Mouse (Mus musculus) c-Kit-positive CD71-negative TER-119-negative erythroid progenitor cells, embryonic 14.5 days (primary cell): Measurements from ENCODE around the gene Sat2.
A peak's percentile ranks its signal among the peaks of the same experiment; 100 is the strongest.

Experiments
- DNase-seq: peaks from one replicate; pipeline ENCODE4 v3.0.0-alpha.2; 2013; ENCODE audit warnings: low read depth

Sat2 gene

DNA sequence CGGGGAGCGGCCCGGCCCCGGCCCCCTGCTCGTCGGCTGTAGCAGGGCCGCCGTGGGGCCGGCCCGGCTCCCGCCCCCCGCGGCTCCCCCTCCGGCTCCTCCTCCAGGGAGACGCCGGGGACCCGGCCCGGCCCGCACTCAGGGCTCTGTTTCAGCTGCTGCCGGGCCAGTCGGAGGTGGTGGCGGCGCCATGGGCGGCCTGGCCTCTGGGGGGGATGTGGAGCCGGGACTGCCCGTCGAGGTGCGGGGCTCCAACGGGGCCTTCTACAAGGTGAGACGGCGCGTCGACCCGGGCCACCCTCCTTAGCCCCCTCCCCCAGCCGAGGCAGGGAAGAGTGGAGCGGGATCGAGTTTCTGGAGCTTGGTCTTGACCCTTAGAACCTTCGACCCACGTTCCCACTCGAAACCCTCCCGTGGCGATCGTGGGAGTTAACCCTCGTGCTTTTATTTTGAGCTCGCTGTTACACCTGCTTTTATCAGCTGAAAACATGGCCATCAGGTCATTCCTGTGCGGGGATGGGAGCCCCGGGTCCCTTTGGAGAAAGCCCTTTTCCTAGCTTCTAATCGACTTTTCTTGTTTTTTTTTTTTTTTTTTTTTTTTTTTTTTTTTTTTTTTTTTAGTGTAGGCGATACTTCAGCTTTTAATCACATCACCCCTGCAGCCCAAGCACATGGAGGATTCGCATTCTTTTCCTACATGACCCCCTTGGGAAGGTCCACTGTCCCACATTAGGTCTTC, 11.5 kb downstream of the Sat2 start:
- DNase-seq: no peak

DNA sequence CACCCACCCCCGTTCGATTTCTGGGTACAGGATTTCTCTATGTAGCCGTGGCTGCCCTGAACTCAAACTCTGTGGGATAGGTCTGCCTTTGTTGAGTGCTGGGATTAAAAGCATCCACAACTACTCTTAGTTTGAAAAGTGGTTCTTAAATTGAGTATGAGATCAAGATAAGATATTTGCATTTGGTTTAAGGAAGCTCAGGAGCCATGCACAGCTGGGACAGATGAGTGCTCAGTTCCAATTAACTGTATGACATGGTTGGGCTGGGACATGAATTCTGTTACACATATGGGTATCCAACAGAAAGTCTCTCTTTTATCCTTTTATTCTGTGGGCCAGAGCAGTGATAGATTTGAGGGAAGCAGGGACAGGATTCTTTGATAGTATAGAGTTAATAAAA, 13.6 kb downstream of the Sat2 start:
- DNase-seq: no peak

- DNase-seq: no peak
Observed at GRCm38 (mm10) chr11:69645860-69646259, 24.0 kb downstream of the Sat2 start.

GRCm38 (mm10) chr11:69653399-69653798, 31.6 kb downstream of the Sat2 start:
- DNase-seq: no peak

DNA sequence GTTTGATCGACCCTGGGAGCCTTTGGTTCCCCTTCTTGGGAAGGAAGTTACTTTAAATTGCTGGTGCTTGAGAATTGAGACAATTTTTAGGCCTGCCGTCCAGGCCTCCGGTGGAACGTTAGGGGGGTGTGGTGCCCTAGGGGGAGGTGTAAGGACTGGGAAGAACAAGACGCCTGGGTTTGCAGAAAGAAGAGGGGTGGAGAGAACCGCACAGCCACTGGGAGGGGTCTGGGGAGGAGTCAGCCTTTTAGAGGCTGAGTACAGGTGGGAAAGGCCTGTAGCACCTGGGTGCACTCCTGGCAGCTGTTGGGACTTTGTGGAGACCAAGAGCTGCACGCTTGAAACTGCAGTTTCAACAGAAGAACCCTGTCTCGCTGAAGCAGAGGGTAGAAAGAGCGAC, 32.9 kb downstream of the Sat2 start:
- DNase-seq: no peak

- DNase-seq: peak; percentile 62
Observed at GRCm38 (mm10) chr11:69655264-69656064, 33.6 kb downstream of the Sat2 start, which contains the start of gene Sox15. Sox15 (plus strand) TSS chr11:69655314.

DNA sequence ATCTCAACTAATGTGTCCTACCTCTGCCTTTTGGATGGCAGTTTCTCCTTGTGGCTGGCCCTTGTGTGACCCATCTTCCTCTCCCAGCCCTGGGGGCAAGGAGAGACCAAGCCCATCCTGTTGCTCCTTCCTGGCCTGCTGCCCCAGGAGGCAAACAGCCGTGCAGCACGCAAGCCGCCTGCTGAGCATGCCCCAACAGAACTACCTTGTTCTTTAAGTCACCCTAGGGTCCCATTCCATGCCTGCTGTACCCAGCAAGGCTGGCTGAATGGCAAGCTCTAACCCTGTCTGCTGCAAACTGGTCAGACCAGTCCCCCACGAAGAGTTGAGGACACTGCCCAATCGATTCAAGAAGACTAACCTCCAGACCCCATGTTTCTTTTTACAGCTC, 34.2 kb downstream of the Sat2 start:
- no peak for DNase-seq

DNA sequence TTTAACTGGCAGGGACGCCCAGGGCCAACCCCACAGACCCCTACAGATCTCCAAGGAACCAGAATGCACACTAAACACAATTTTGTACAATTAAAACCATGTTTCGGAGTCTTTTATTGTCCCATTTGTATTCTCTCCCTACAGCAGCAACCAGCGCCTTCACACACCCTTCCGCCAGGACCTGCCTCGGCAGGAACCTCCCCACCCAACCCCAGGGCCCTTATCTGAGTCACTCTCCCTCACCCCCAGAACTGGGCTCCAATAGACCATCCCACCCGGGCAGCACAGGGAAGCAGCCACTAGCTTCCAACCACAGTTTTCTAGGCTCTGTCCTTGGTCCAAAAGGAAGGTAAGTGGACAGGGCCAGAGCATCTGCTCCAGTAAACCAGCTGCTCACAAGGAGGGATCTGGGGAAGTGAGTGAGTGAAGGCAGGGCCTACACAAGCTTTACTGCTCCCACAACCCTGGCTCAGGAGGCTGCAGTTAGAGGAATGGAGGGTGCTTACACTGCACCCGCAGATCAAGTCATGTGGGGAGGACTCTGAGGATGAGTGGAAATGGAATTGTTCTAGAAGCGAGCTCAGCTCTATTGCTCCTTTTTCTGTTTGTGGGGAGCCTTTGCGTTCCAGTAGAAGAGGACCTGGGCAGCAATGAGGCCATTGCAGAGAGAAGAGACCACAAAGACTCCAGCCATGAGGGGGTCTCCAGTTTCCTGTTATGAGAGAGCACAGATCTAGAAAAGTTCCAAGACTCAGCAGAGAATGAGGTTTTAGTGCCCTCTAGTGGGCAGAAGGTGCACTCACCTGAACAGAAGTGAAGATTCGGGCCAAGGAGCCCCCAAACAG, 35.0 kb downstream of the Sat2 start:
- no peak for DNase-seq

GRCm38 (mm10) chr11:69657462-69657881, 35.6 kb downstream of the Sat2 start:
- no peak for DNase-seq

DNA sequence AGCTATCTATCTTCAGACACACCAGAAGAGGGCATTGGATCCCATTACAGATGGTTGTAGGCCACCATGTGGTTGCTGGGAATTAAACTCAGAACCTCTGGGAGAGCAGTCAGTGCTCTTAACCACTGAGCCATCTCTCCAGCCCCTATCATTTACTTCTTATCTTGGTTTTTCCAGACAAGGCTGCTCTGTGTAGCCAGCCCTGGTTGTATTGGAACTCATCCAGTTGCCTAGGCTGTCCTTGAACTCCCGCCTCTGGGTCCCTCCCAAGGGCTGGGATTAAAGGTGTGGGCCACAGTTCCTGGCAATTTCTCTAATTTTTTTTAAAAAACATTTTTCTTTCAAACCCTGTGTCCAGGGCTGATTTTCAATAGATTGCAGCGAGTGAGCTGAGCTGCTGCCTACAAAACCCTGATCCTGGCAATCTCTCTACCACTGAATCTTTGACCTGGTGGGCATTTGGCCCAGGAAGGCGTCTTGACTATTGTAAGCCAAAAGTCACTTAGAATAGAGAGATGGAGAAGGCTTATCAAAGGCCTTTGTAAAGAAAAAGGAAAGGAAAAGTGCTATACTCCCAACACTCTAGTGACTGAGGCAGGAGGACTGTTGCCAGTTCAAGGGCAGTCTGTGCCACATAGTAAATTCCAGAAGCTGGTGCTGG, 39.5 kb downstream of the Sat2 start:
- no peak for DNase-seq

GRCm38 (mm10) chr11:69662213-69662966, 40.6 kb downstream of the Sat2 start, which contains the start of gene Mpdu1:
Mpdu1 (minus strand) TSS chr11:69662642.
- DNase-seq: peak; percentile 93

DNA sequence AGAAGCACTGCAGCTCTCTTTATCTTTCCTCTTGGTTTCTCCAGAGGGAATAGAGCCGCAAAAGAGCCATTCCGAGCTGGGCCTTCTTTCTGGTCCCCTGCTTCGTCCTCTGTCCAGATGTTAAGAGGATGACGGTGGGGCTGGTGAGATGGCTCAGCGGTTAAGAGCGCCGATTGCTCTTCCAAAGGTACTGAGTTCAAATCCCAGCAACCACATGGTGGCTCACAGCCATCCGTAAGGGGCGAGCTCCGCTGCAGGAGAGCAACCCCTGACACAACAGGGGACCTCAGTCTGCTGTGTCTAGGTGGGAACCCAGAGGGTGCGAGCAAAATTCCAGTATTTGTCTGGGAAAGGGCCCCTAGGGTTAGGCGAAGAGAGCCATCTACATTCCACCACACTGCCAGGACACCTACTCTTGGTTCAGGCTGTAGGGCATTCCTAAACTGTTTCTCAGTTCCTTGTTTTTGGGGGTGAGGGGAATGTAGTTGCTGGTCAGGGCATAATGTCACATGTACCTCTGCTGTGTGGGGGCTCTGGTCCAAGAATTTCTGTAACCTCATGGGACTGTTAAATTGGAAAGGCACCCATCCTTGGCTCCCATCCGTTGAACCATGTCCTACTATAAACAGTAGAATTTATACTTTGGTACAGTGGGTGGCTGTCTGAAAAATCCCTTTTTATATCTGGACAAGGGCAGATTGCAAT, 41.3 kb downstream of the Sat2 start:
- no peak for DNase-seq

GRCm38 (mm10) chr11:69663795-69664194, 42.0 kb downstream of the Sat2 start:
- DNase-seq: no peak

DNA sequence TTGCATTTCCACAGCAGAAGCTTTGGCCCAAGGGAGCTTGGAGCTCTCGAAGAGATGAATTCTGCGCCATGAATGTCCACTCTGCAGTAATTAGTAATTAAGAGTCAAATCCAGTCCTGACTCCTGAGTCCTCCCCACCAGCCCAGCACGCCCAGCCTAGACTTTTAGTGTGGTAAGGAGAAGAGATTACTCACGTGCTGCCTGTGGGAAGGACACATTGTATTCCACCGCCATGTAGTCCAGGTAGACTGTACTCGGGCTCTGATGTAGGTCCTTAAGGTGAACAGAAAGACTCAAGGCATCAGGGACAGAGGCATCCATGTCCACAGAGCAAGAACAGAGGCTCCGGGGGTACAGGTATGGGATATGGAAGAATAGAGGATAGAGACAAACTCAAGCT, 43.0 kb downstream of the Sat2 start:
- no peak for DNase-seq

- DNase-seq: no peak
Observed at GRCm38 (mm10) chr11:69665457-69665960, 43.7 kb downstream of the Sat2 start.

DNA sequence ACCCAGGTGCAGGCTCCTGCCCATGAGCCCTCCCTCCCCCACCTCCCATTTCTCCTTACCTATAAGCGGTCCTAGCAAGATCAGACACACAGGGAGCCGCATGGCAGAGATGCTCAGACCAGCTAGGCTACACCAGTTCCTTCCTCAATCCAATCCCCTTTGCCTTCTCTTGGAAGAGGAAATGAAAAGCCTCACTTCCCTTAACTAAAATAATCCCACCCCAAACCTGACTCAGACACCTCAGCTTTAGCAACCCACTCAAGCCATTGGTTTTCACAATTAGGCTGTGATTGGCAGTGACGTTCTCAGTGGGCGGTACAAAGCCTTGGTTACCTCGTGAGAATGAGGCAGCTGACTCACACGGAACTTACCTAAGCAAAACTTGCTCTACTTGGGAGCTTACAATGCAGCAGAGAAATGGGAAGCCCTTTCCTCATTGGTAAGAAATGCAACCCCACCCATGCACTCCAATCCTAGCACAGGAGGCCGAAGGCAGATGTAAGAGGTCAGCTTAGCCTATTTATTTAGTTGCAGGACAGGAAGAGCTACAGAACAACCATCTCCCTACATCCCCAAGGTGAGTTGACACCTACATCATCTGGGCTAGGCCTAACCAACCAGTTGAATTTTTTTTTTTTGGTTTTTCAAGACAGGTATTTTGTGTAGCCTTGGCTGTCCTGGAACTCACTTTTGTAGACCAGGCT, 44.3 kb downstream of the Sat2 start, which contains the start of gene Cd68:
Gene Cd68, minus strand, starts transcription at position 193 of the 704 bp plus-strand sequence.
- DNase-seq: peak; percentile 90

DNA sequence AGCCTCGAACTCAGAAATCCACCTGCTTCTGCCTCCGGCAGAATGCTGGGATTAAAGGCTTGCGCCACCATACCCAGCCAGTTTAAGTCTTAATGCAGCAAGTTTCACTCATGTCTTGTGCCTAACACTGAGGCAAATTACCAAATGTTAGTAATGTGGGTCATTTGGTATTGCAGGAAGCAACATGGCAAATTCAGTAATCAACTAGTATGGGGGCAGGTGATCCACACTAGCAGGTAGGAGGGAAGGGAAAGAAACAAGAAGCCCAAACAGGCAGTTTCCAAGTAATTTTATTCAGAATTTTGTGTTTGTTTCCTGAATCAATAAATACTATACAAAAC, 44.8 kb downstream of the Sat2 start:
- DNase-seq: no peak

DNA sequence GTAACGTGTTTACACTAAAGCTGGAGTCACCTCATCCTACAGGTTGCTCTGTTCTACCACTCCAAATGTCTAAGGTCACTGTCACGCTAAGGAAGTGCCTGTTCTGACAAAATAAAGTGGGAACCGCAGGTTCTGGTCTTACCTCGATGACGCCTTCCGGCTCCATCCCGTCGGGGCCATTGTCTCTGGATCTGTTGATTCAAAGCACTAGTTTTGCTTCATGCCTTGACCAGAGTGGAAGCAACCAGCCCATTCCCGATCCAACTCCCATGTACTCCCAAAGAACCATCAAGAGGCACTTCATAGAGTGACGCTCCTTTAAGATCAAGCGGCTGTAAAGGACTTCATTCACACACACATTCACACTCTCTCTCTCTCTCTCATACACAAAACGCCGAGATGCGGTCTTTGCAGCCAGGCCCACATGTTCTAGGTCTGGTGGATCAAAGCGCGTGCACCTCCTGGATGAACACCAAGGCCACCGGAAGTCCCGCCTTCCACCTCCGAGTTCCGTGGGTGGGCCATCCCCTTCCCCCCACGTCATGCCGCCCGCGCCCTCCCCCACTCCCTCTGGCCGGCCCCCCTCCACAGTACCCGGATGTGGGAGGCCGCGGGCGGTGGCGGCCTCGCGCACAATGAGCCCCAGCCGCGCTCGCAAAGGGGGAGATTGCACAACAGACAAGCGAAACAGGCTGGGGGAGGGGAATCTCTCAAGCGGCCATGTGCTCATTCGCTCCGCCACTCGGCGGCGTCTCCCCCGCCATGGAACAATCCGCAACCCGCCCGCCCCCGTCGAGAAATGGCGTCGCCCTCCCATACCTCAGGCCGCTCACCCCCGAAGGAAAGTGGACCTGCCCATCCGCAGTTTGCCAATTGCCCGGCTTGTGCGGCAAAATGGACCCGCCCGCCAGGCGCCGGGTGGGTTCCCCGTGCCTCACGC, 49.2 kb downstream of the Sat2 start:
- peak; percentile 93 for DNase-seq
